Mouse (Mus musculus): ENCODE measurements at regions not wholly inside any gene's neighbourhood (a gene's known extent, or its start where the extent isn't known, plus 50 kb on each side); places are given as distances from the start of the nearest gene placed in this dataset.

DNA sequence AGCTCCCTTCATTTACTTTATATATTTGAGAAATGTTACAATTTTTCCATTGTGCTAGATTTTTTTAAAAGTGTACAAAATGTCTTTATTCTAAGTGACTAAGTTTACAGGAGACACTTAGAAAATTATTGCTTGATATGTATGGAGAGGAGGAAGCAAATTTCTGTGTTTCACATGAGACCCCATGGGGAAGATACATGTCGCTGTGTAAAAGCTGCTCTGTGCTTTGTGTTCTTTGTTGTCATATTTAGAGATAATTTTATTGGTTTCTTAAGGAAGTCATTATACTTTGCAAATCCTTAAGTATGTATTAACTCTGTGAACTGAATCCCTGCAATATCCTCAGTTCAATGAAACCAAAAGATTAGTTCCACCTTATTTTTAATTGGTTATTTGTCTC, 406.0 kb upstream of the 1700003H04Rik start:
- DNase-seq (ENCODE audit: inconsistent age in 2 of 2, low spot score in 1 of 2), result no peak

DNA sequence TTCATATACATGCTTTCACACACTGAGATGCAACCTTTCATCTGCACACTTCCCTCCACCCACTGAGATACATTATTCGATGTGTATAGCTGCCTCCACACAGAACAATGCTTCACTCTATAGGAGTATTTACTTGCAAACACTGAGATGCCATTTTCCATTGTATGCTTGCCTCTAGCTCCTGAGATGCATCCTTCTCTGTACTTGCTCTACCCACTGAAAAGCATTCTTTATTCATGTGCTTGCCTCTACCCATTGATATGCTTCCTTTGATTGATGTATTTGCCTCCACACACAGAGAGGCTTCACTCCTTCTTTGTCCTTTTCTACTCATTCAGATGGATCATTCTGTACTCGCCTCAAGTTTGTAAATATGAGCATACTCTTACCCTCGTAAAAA, 405.6 kb upstream of the 1700003H04Rik start:
- DNase-seq (ENCODE audit: inconsistent age in 2 of 2, low spot score in 1 of 2), result no peak

DNA sequence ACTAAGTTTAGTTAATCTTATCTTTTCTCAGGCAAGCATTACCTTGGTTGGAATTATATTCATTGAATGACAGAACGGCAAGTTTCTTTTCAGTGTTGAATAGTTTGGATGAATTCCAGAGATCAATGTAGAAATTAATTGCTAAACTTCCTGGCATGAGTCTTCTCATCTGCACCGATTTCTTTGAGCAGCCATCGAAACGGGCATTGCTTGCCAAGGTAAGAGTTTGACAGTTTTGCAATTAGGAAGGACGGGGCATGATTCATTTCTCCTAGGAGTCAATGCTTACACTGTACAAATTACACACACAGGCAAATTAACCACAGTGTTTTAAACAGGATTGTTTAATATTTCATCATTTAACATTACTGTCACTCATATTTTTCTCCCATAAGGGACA, 404.5 kb upstream of the 1700003H04Rik start:
- peak in 1 of 2 experiments; percentile 25 for DNase-seq (ENCODE audit: inconsistent age in 2 of 2, low spot score in 1 of 2)

DNA sequence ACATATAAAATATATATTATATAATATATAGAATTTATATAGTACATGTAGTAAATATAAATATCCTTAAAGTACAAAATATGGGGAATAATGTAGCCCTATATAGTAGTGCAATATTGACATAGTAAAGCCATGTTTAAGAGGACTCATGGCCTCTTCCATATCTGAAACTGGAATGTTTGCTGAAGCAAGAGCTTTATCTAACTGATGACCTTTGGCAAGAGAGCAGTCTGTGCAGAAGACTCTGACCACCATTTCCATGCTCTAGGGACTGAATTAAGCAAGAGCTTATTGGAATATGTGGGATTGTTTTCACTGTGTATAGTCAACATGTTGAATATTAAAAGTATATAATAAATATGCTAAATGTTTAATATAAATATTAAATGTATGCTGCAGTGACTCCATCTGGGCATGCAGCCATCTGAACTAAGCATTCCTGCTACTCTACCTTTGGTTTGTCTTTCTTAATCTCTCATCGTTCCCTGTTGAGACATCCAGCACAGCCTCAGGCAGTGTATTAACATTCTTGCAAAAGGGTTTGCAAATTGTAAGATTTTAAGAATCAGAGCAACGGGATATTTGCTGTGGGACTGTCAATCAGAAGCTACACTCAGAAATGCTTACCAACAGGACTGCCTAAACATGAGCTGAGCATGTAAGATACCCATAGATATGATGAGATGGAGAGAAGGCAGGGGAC, 354.4 kb upstream of the 1700003H04Rik start:
- DNase-seq (ENCODE audit: inconsistent age in 2 of 2, low spot score in 1 of 2), result no peak

DNA sequence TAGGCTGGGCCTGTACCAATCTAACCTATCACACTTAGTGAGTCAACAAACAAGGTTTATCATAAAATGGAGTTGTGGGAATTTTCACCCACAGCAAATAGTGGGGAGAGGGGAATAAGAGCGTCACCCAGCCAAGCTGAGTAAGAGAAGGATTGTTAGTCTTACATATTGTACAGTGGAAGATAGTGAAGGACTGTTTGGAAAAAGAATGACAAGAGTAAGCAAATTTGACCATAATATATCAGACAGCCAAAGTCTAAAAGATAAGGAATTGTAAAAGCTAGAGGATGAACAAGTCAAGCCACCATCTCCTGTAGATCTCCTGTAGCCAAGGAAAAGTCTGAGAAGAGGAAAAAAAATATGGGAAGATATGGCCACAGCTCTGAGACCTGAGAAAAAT, 351.8 kb upstream of the 1700003H04Rik start:
- no peak for DNase-seq (ENCODE audit: inconsistent age in 2 of 2, low spot score in 1 of 2)

DNA sequence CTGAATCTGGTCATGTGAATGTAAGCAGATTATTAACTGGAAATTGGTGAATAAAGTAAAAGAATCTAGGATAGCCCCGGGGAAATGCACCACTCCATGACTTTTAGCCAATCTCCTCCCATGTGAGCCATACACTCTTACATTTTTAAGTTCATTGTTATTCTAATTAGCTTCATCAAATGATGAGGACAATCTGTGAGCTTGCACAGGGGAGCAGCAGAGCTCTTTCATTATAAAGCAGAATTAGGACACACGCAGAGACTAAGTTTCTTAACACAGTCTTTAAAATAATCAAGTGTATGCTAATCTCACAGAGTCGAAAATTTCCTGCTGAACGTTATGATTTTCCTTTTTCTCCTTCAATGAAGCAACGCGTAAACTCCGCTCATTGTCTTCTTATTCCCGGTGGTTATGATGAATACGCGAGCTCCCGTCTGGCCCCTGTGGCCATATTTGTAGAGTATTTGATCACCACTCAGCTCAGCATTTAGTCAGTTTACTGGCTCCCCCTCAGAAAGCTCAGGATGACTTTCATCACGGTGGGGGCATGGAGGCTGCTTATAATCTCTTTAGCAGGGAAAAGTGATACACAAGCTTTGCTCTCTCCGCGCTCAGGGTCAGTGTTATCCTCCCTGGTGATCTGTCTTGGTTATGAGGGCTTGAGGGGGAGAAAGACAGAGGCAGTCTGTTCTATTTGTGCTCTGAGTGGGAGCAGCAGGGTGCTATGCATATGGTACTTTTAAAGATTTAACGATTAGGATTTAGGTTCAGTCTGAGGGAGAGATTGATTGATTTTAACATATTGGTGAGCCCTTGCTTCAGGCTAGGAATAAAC, 350.1 kb upstream of the 1700003H04Rik start:
- DNase-seq (ENCODE audit: inconsistent age in 2 of 2, low spot score in 1 of 2), result no peak

DNA sequence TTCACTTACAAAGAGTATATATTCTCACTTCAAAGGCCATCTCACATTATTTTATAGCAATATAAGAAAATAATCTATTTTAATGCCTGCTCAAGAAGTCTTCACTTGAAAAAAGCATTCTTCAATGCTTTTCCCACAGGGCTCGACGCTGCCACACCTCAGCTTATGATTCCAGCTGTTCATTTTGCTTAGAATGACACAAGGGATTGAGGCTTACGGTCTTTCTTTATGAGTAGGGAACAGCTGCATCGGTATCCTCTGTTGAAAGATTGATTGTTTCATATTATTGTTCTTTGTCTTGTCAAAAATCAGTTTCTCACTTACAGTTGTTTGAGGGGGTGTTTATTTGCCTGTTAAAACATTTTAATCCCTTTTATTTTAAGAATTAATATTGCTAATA, 328.0 kb upstream of the 1700003H04Rik start:
- no peak for DNase-seq (ENCODE audit: inconsistent age in 2 of 2, low spot score in 1 of 2)

Measured in adrenal gland, adult (tissue).